Mouse (Mus musculus): ENCODE measurements around the gene Krt84.

DNA sequence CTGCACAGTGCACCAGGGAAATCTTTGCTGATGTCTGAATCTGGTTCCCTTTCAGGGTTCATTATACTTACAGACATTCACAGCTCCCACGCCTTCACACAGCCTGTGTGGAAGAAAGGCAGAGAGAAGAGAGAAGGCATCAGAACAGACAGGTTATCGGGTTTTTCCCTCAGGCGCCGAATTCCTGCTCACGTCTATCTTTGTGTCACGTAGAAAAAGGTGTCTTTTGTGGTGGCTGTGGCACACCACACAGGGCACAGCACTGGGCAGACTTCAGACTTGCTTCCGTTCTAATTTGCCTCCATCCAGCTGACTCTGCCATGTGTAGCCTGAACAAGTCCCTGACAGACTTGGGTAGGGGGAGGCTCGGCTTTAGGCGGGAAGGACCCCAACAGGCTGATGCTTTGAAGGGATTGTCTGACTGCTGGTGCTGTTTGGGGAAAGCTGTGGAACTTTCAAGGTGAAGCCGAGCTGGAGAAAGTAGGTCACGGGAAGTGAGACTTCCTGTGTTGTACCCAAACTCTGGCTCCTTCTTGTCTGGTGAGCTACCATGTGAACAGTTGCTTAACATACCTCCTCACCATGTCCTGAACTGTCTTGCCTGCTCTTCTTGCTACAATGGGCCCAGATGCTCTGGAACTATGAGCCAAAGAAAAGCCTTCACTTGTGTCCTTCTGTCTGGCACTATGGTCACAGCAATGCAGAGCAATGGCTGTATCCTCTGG lies 46.5 kb downstream of the Krt84 start:
- no peak for TF ChIP-seq POLR2A (IDR thresholded peaks at IDR 0.05; ENCODE audit: extremely low read depth, insufficient read depth, low read length)
- no peak for TF ChIP-seq CTCF (IDR thresholded peaks at IDR 0.05; ENCODE audit: extremely low read depth, insufficient read depth, low read length)

All from cortical plate, adult 2 months (tissue).